Mouse (Mus musculus) forebrain, embryonic 16.5 days (tissue): ENCODE results near the gene Irf3. TPM values are rescaled to one million over a fixed set of nuclear protein-coding genes. Genes with fewer than 3 reads are reported as not detected.
A peak's percentile ranks its signal among the peaks of the same experiment; 100 is the strongest.

Experiments used
- ATAC-seq: fragments of 200-750 bp; cut with Nextera tagmentation; 2 replicates; pipeline ENCODE4 v1.8.0; 2017; ENCODE audit warnings: mild to moderate bottlenecking, moderate library complexity
- H3K27ac ChIP-seq: fragments of 300-500 bp; sonication (generic); 2 replicates; pipeline ENCODE4 v1.5.1; 2014; ENCODE audit warnings: low read length, control low read depth
- H3K27me3 ChIP-seq: fragments of 300-500 bp; sonication (generic); replicated peaks from 2 replicates; pipeline ENCODE4 v1.6.1; 2014; ENCODE audit warnings: low read length; ENCODE audit not compliant: control insufficient read depth, insufficient read depth
- H3K36me3 ChIP-seq: fragments of 300-500 bp; sonication (generic); 2 replicates; pipeline ENCODE4 v1.6.1; 2014; ENCODE audit not compliant: control insufficient read depth, insufficient read depth
- H3K4me1 ChIP-seq: fragments of 300-500 bp; sonication (generic); replicated peaks from 2 replicates; pipeline ENCODE4 v1.6.1; 2014; ENCODE audit warnings: low read length; ENCODE audit not compliant: control insufficient read depth, insufficient read depth
- H3K4me2 ChIP-seq: fragments of 300-500 bp; sonication (generic); 2 replicates; pipeline ENCODE4 v1.6.1; 2014; ENCODE audit warnings: mild to moderate bottlenecking, low read length, control low read depth
- H3K4me3 ChIP-seq: fragments of 300-500 bp; sonication (generic); replicated peaks from 2 replicates; pipeline ENCODE4 v1.5.1; 2014; ENCODE audit warnings: mild to moderate bottlenecking, low read length, control low read depth
- H3K9ac ChIP-seq: fragments of 300-500 bp; sonication (generic); replicated peaks from 2 replicates; pipeline ENCODE4 v1.6.1; 2014; ENCODE audit warnings: low read depth, low read length, control low read depth
- H3K9me3 ChIP-seq: fragments of 300-500 bp; sonication (generic); 2 replicates; pipeline ENCODE4 v1.6.1; 2016; ENCODE audit warnings: low read length; ENCODE audit not compliant: control insufficient read depth
- WGBS: fragments of 180-500 bp; shearing (Covaris S2); extraction: QIAGEN DNeasy Blood & Tissue Kit; methylation state at CpG from one replicate; pipeline ENCODE4 v1.1.7; 2014; 5-methylcytosine and 5-hydroxymethylcytosine counted together
- polyA plus RNA-seq: library from polyadenylated mRNA; unstranded; fragments of >200 nt; fragmentation: Nextera tagmentation; extraction: Ambion mirVana; gene quantifications from 2 replicates; pipeline ENCODE4 v1.2.1, GENCODE M21; 2015

Irf3 gene
- polyA plus RNA-seq, 1 experiment from 2014 or later: 60.6 TPM

DNA sequence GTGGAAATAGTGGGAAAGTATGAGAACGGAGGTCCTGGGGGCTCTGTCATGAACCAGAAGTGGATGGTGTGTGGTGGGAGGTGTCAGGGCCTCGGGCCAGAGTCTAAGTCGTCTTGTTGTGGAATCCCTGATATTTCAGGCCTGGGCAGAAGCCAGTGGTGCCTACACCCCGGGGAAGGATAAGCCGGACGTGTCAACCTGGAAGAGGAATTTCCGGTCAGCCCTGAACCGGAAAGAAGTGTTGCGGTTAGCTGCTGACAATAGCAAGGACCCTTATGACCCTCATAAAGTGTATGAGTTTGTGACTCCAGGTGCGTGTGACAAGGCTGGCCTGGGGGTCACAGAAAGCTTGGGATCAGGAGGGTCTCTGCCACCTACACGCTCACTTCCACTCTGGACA, 2.3 kb downstream of the Irf3 start:
- ATAC-seq: no peak
- 88% methylated on average over 11 of the region's 11 CpGs for whole genome bisulfite sequencing
- Histone ChIP-seq H3K36me3 (peaks cover 33% of the 10 kb centered on the region), H3K4me1 (peaks cover 22% of the 10 kb centered on the region), H3K9ac (no peak overlapping the region), H3K9me3 (no peaks in the 10 kb centered on the region), H3K27me3 (no peaks in the 10 kb centered on the region), H3K27ac (no peak overlapping the region), H3K4me3 (no peak overlapping the region), H3K4me2 (no peak overlapping the region)

DNA sequence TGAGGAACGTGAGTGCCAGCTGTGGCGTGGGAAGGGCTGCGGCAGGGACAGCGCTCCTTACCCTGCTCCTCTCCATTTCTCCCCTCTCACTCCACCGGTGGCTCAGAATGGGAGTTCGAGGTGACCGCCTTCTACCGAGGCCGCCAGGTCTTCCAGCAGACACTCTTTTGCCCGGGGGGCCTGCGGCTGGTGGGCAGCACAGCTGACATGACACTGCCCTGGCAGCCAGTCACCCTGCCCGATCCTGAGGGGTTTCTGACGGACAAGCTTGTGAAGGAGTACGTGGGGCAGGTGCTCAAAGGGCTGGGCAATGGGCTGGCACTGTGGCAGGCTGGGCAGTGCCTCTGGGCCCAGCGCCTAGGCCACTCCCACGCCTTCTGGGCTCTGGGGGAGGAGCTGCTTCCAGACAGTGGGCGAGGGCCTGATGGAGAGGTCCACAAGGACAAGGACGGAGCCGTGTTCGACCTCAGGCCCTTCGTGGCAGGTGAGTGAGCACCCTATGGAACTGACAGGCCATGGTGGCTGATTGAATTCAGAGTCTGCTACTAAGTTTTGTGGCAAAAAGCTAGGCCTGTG, 3.2 kb downstream of the Irf3 start:
- Histone ChIP-seq H3K4me3 (no peak overlapping the region), H3K27me3 (no peaks in the 10 kb centered on the region), H3K4me2 (no peak overlapping the region), H3K9me3 (no peaks in the 10 kb centered on the region), H3K9ac (no peak overlapping the region), H3K36me3 (peaks cover 40% of the 10 kb centered on the region), H3K27ac (no peak overlapping the region), H3K4me1 (peaks cover 22% of the 10 kb centered on the region)
- 84% methylated on average over 21 of the region's 21 CpGs for WGBS
- ATAC-seq: no peak

DNA sequence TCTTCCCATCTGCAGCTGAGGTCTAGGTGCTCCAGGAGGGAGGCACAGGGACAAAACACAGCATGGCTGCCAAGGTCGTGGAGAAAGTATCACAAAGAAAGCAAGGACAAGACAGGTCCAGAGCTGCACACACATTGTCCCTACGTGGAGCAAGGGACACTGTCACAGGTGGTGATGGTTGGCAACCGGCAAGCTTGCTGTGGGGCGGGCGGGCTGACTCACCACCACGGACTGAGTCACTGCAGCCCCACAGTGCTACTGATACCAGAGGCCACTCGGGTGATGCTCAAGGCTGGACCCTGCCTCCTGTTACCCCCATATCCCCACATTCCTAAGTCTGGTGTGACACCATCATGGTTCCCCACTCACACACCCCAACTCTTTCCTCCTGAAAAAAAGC, 5.0 kb downstream of the Irf3 start:
- Histone ChIP-seq H3K4me3 (no peak overlapping the region), H3K9ac (no peak overlapping the region), H3K4me2 (no peak overlapping the region), H3K27me3 (no peaks in the 10 kb centered on the region), H3K36me3 (peaks cover 54% of the 10 kb centered on the region), H3K9me3 (no peaks in the 10 kb centered on the region), H3K27ac (no peak overlapping the region), H3K4me1 (peaks cover 19% of the 10 kb centered on the region)
- ATAC-seq: no peak
- 92% methylated on average over 7 of the region's 7 CpGs for WGBS

DNA sequence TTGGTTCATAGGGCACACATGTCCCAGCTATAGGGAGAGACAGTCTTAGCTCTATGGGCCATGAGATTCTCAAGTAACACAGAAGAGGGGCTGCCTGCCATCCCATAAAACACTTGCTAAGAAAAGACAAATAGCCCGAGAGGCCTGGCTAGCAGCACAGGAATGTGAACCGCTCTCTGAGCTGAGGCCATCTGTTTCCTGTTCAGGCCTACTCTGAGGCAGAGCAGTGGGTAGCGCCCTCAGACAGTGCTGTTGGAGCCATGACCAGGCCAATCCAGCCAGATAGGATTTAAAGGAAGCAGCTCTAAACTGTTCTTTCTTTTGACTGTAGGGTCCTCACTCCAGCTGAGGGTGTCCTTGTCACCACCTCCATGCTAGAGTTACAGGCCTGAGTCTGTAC, 7.1 kb downstream of the Irf3 start:
- Histone ChIP-seq H3K4me1 (peaks cover 1% of the 10 kb centered on the region; the same call in 1 of the 2 replicates), H3K4me3 (no peak overlapping the region), H3K27ac (no peak overlapping the region), H3K9me3 (no peaks in the 10 kb centered on the region), H3K36me3 (peaks cover 63% of the 10 kb centered on the region), H3K9ac (no peak overlapping the region), H3K4me2 (no peak overlapping the region), H3K27me3 (no peaks in the 10 kb centered on the region)
- WGBS: 86% methylated on average over 3 of the region's 3 CpGs
- ATAC-seq: no peak

DNA sequence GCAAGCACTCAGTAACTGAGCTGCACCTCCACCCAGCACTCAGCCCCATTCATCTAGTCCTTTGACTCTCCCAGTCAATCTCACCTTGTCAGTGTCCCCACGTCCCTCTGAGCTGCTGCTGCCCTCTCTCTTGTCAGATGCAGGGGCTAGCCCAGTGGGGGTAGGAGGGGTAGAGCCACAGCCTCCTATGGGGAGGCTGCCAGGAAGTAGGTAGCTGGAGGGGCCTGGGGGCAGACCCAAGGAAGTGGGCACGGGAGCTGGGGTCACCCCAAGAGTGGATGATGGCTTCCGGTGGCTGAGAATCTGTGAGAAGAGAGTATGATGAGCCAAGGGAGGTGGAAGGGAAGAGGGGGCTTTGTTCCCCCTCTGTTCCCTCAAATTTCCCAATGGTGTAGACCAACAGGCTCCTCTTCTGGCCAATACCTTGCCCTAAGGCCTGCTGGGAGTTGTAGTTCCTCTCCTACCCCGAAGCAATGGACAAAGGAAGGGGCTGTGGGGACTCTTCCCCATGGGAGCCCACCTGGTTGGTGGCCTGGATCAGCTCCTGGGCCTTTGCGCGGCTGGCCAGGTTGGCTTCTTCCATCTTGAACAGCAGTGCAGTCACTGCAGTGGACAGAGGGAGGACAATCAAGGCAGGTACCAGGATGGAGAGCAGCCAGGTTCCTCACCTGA, 8.0 kb downstream of the Irf3 start:
- 89% methylated on average over 6 of the region's 6 CpGs for WGBS
- ATAC-seq: no peak
- Histone ChIP-seq H3K36me3 (peaks cover 60% of the 10 kb centered on the region), H3K27ac (no peak overlapping the region), H3K4me2 (no peak overlapping the region), H3K9ac (0 out of 2 replicates have a peak overlapping the region, but pooled peaks have one; percentile 17), H3K4me3 (no peak overlapping the region), H3K4me1 (no peaks in the 10 kb centered on the region), H3K9me3 (no peaks in the 10 kb centered on the region), H3K27me3 (no peaks in the 10 kb centered on the region)

DNA sequence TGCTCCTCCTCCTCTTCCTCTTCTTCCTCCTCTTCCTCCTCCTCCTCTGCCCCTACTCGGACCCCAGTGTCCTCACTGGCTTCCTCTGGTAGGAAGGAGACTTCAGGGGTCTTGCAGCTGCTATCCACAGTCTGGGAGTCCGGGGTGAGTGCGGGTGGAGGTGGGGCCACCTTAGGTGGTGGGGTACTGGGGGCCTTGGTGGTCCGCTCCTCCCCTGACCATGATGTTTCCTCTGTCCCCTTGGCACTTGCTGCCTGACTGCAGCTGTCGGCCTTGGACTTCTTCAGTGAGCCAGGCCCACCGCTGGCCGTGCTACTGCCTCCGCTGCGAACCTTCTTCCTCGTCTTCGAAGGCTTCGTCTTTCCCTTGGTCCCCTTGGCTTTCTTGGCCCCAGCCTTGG, 9.1 kb downstream of the Irf3 start:
- Histone ChIP-seq H3K36me3 (peaks cover 56% of the 10 kb centered on the region), H3K4me3 (no peak overlapping the region), H3K9ac (no peak overlapping the region), H3K27ac (no peak overlapping the region), H3K4me2 (no peak overlapping the region), H3K9me3 (no peaks in the 10 kb centered on the region), H3K27me3 (no peaks in the 10 kb centered on the region), H3K4me1 (no peaks in the 10 kb centered on the region)
- no peak for ATAC-seq
- 93% methylated on average over 11 of the region's 12 CpGs for WGBS

DNA sequence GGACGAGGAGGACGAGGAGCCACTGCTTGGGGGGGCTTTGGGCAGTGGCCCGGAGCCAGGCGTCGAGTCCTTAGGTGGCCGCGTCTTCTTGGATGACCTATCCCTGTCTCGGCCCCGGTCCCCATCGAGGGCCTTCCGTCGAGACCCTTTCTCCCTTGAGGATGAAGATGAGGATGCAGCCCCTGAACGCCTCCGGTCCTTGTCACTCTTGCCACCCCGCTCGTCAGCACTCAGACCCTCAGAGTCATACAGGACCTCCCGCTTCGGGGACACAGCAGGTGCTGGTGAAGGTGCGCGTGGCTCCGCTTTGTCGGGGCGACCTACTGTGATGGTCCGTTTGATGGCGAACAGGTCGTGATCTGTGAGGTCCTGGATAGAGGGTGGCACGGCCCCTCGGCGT, 9.7 kb downstream of the Irf3 start:
- 95% methylated on average over 29 of the region's 29 CpGs for WGBS
- Histone ChIP-seq H3K9ac (no peak overlapping the region), H3K9me3 (no peaks in the 10 kb centered on the region), H3K36me3 (peaks cover 56% of the 10 kb centered on the region), H3K27ac (no peak overlapping the region), H3K4me1 (no peaks in the 10 kb centered on the region), H3K4me3 (no peak overlapping the region), H3K27me3 (no peaks in the 10 kb centered on the region), H3K4me2 (no peak overlapping the region)
- no peak for ATAC-seq

DNA sequence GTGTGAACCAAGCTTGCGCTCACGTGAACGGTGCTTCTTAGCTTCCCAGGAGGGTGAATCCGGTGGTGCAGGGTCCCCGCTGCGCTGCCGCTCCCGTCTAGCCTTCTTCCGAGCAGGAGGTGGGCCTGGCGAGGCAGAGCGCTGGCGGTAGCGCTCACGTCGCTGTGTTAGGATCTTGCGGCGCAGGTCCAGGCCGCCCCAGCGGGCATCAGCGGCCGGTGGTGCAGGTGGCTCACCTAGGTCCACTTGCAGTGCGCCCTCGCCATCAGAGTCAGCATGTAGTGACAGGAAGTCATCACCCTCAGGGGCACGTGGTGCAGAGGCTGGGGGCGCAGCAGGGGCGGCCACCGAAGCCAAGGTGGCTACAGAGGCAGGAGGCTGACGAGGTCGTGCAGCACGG, 10.4 kb downstream of the Irf3 start:
- Histone ChIP-seq H3K4me2 (no peak overlapping the region), H3K4me1 (no peaks in the 10 kb centered on the region), H3K9ac (no peak overlapping the region), H3K27ac (no peak overlapping the region), H3K27me3 (no peaks in the 10 kb centered on the region), H3K9me3 (no peaks in the 10 kb centered on the region), H3K36me3 (peaks cover 57% of the 10 kb centered on the region), H3K4me3 (no peak overlapping the region)
- 95% methylated on average over 30 of the region's 30 CpGs for WGBS
- ATAC-seq: no peak

DNA sequence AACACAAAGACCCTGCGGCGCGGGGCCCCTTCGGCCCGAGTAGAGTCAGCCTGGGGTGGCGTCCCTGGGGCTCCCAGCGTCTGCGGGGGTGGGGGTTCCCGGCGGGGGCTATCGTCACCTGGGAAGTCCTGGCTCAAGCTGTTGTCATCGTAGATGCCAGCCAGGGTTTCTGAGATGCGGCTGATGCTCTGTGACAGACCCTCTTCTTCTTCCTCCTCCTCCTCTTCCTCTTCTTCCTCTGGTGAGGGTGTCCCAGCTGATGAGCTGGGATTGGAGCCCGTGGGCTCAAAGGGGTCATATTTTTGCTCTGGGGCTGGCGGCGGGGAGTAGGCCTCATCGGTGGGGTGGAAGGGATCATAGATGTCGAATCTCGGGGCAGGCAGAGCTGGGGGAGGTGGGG, 11.0 kb downstream of the Irf3 start:
- H3K27ac ChIP-seq: no peak overlapping the region
- no peak overlapping the region for H3K4me2 ChIP-seq
- peaks cover 53% of the 10 kb centered on the region for H3K36me3 ChIP-seq
- no peak for ATAC-seq
- no peaks in the 10 kb centered on the region for H3K27me3 ChIP-seq
- H3K4me3 ChIP-seq: no peak overlapping the region
- no peak overlapping the region for H3K9ac ChIP-seq
- H3K9me3 ChIP-seq: no peaks in the 10 kb centered on the region
- 94% methylated on average over 19 of the region's 19 CpGs for WGBS
- H3K4me1 ChIP-seq: no peaks in the 10 kb centered on the region; the same call in 1 of the 2 replicates
